Mouse (Mus musculus) lung, adult 2 months (tissue): ENCODE data around the gene Parp2.

Experiments used
- CTCF ChIP-seq: fragments of 200-500 bp; IDR thresholded peaks from 2 replicates; pipeline ENCODE4 v1.5.1; 2011; ENCODE audit warnings: mild to moderate bottlenecking, low read length, control low read depth; ENCODE audit not compliant: insufficient read depth
- POLR2A ChIP-seq: fragments of 200-500 bp; IDR thresholded peaks from 2 replicates; pipeline ENCODE4 v1.6.1; 2011; ENCODE audit warnings: low read depth, mild to moderate bottlenecking, control low read depth, low read length, borderline replicate concordance; ENCODE audit errors: extremely low read depth

GRCm38 (mm10) chr14:50824219-50824618, 16.6 kb downstream of the Parp2 start:
- TF ChIP-seq POLR2A (no peak), CTCF (no peak)
